Mouse (Mus musculus) bone marrow macrophage, adult 2 months (primary cell): ENCODE results near the gene Zfp111. TPM values are rescaled to one million over a fixed set of nuclear protein-coding genes. Genes with fewer than 3 reads are reported as not detected.

ENCODE experiments used
- H3K27ac ChIP-seq: 2 replicates; pipeline ENCODE4 v1.5.1; 2012; ENCODE audit warnings: low read depth, low read length; ENCODE audit not compliant: insufficient read depth
- H3K4me1 ChIP-seq: 2 replicates; pipeline ENCODE4 v1.6.1; 2012; ENCODE audit warnings: low read length; ENCODE audit not compliant: control insufficient read depth, insufficient read depth
- H3K4me3 ChIP-seq: 2 replicates; pipeline ENCODE4 v1.5.1; 2012; ENCODE audit warnings: mild to moderate bottlenecking, low read length, moderate library complexity; ENCODE audit not compliant: insufficient read depth
- CTCF ChIP-seq: IDR thresholded peaks from 2 replicates; pipeline ENCODE4 v1.5.1; 2012; ENCODE audit warnings: low read depth, mild to moderate bottlenecking, low read length, moderate library complexity
- POLR2A ChIP-seq: IDR thresholded peaks from 2 replicates; pipeline ENCODE4 v1.6.1; 2012; ENCODE audit warnings: mild to moderate bottlenecking, low read depth, low read length, borderline replicate concordance
- polyA plus RNA-seq: library from polyadenylated mRNA; stranded (reverse); fragments of >200 nt; gene quantifications from 2 replicates; pipeline ENCODE4 v1.2.4, GENCODE M21; 2012; ENCODE audit not compliant: missing spikeins, insufficient read depth, insufficient read length

Zfp111 gene
- polyA plus RNA-seq, 1 experiment: 8.7 TPM

- no peaks in the 10 kb centered on the region for H3K4me1 ChIP-seq
- no peak overlapping the region for H3K4me3 ChIP-seq
- no peak for TF ChIP-seq POLR2A
- TF ChIP-seq CTCF: no peak
- H3K27ac ChIP-seq: no peak overlapping the region
Measured at GRCm38 (mm10) chr7:24172191-24172590, 39.1 kb downstream of the Zfp111 start.

DNA sequence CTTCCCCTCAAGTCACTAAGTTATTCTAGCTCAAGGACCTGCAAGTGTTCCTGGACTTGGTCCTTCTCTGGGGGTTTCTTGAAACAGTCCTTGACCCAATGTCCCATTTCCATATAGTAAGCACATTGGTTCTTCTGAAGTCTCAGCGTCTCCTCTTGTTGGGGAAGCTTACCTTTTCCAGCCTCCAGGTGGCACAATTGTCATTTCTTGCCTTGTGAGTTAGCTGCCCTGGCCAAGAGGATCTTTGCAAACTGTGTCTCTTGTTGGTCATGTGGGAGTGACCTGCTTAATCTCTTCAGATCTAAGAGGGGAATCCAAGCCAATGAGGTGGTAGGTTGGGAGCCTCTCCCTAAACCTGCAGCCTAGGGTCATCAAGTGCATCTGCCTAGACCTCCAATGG, 58.0 kb downstream of the Zfp111 start:
- TF ChIP-seq POLR2A (no peak), CTCF (no peak)
- no peaks in the 10 kb centered on the region for H3K4me1 ChIP-seq
- H3K4me3 ChIP-seq: no peak overlapping the region
- no peak overlapping the region for H3K27ac ChIP-seq

Other genes starting within 250 kb of the Zfp111 start
- gene Vmn1r181, start 236.8 kb downstream of the Zfp111 start, polyA plus RNA-seq: not detected in 2 replicates
- not detected in 2 replicates for gene V1rd19, start 209.8 kb downstream of the Zfp111 start, polyA plus RNA-seq
- 0.32 TPM in 1 of 2 replicates, not detected in the other for gene Vmn1r183, start 158.2 kb downstream of the Zfp111 start, polyA plus RNA-seq
- gene Zfp180, start 129.5 kb downstream of the Zfp111 start, polyA plus RNA-seq: 10.8 and 11.2 TPM in 2 replicates
- gene Zfp112, start 99.1 kb downstream of the Zfp111 start, polyA plus RNA-seq: 0.38 and 1.2 TPM in 2 replicates
- 6.4 and 7.0 TPM in 2 replicates for gene Zfp235, start 77.3 kb downstream of the Zfp111 start, polyA plus RNA-seq
- gene Zfp114, start 36.4 kb downstream of the Zfp111 start, polyA plus RNA-seq: 0.50 TPM in 1 of 2 replicates, not detected in the other
- gene Zfp109, start 26.1 kb upstream of the Zfp111 start, polyA plus RNA-seq: 2.5 and 3.1 TPM in 2 replicates
- 1.9 TPM in 2 replicates for gene Zfp108, start 43.4 kb upstream of the Zfp111 start, polyA plus RNA-seq
- 1.1 and 1.2 TPM in 2 replicates for gene Zfp93, start 59.0 kb upstream of the Zfp111 start, polyA plus RNA-seq
- 10.0 and 11.3 TPM in 2 replicates for gene Zfp61, start 89.8 kb upstream of the Zfp111 start, polyA plus RNA-seq
- 3.5 and 5.3 TPM in 2 replicates for gene Zfp94, start 105.2 kb upstream of the Zfp111 start, polyA plus RNA-seq
- not detected in 2 replicates for gene Tescl, start 122.5 kb upstream of the Zfp111 start, polyA plus RNA-seq
- not detected in 2 replicates for gene Lypd5, start 137.8 kb upstream of the Zfp111 start, polyA plus RNA-seq
- gene Kcnn4, start 158.8 kb upstream of the Zfp111 start, polyA plus RNA-seq: 50.1 and 51.4 TPM in 2 replicates
- 35.8 and 36.5 TPM in 2 replicates for gene Smg9, start 188.2 kb upstream of the Zfp111 start, polyA plus RNA-seq
- gene Irgc1, start 240.9 kb upstream of the Zfp111 start, polyA plus RNA-seq: not detected in 2 replicates